Mouse (Mus musculus): ENCODE results near the gene Dgki. TPM values are rescaled to one million over a fixed set of nuclear protein-coding genes. Genes with fewer than 3 reads are reported as not detected.

Dgki gene
- total and polyA plus RNA-seq, 3 experiments = 4.4 to 8.7 (median 7.7) TPM

DNA sequence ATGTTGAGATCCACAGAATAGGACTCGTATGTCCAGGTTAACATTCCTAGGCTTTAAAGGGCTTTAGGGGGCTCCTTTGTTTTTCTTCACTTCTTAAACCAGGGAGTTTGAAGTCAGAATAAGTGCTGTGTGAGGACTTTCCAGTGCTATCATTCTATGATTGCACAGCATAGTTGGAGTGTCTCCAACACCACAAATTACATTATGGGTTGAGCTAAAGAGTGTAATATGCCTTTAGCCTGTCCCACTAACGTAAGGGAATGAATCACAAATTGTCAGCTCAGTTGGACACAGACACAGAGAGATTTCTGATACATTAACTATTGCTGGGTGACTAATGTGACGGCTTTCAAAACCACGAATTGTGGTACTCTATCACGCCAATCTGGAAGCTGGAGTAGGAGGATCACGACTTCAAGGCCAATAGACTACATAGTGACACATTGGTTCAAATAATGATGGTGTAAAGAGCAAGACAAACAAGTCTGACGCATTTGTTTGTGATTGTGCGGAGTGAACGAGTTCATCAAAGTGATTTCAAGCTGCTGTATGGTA is 469.5 kb downstream of the Dgki start:
- H3K4me2 ChIP-seq (ENCODE audit: insufficient read depth, low read depth, poor library complexity, severe bottlenecking) = no peak overlapping the region
- no peaks in the 10 kb centered on the region for H3K36me3 ChIP-seq (replicated peaks in 1 of 2; ENCODE audit: control insufficient read depth in 1 of 2, insufficient read depth in 1 of 2, low read length in 1 of 2)
- in situ Hi-C loops (cut with MboI; ENCODE audit: low pct_ligation_motif_present, low pct_unique_long_range_greater_than_20kb, low sequenced_read_pairs) (no loop called here), dilution Hi-C loops (cut with MboI; ENCODE audit: extremely low pct_ligation_motif_present, extremely low pct_unique_long_range_greater_than_20kb, low sequenced_read_pairs) (no loop called here)
- no peak overlapping the region for H3K4me3 ChIP-seq (replicated peaks in 1 of 3; ENCODE audit: low read depth in 2 of 3, low read length in 2 of 3, poor library complexity in 1 of 3)
- H3K27ac ChIP-seq (ENCODE audit: insufficient read depth, low read depth) = no peak overlapping the region
- H3K4me1 ChIP-seq (ENCODE audit: control insufficient read depth in 1 of 2, insufficient read depth in 2 of 2) = peaks cover 0 to 22% of the 10 kb centered on the region in 2 experiments; a peak in 2 of 4 replicates
- no peak overlapping the region for H3K9ac ChIP-seq (ENCODE audit: insufficient read depth, low read depth)
- no peak for DNase-seq (ENCODE audit: extremely low read depth)
- H3K79me2 ChIP-seq (replicated peaks; ENCODE audit: control insufficient read depth, extremely low read depth, insufficient read depth, poor library complexity, severe bottlenecking) = no peaks in the 10 kb centered on the region
- H3K27me3 ChIP-seq (replicated peaks) = no peaks in the 10 kb centered on the region
- no peak for TF ChIP-seq ELF1 (IDR thresholded peaks at IDR 0.05; ENCODE audit: low read depth, low read length)
- TF ChIP-seq HCFC1 (IDR thresholded peaks at IDR 0.05; ENCODE audit: low read depth, low read length) = no peak
- no peak for TF ChIP-seq USF1 (IDR thresholded peaks at IDR 0.05; ENCODE audit: low read depth, low read length)
- no peak for TF ChIP-seq MXI1 (IDR thresholded peaks at IDR 0.05; ENCODE audit: low read depth, low read length)
- no peak for TF ChIP-seq RAD21 (IDR thresholded peaks at IDR 0.05; ENCODE audit: low read depth, low read length)
- no peak for TF ChIP-seq EP300 (IDR thresholded peaks at IDR 0.05; ENCODE audit: low read length)
- no peak for TF ChIP-seq NRF1 (IDR thresholded peaks at IDR 0.05; ENCODE audit: low read depth, low read length)
- no peak for TF ChIP-seq MEF2A (IDR thresholded peaks at IDR 0.05; ENCODE audit: borderline replicate concordance, low read depth, low read length)
- no peak for TF ChIP-seq GABPA (IDR thresholded peaks at IDR 0.05; ENCODE audit: insufficient replicate concordance, low read depth, low read length)
- H3K9me3 ChIP-seq (replicated peaks; ENCODE audit: low read length) = no peaks in the 10 kb centered on the region

GRCm38 (mm10) chr6:36819784-36820050 is 480.3 kb downstream of the Dgki start:
- Histone ChIP-seq H3K9ac (ENCODE audit: insufficient read depth, low read depth) (no peak overlapping the region), H3K79me2 (replicated peaks; ENCODE audit: control insufficient read depth, extremely low read depth, insufficient read depth, poor library complexity, severe bottlenecking) (no peaks in the 10 kb centered on the region), H3K4me3 (replicated peaks in 1 of 3; ENCODE audit: low read depth in 2 of 3, low read length in 2 of 3, poor library complexity in 1 of 3) (no peak overlapping the region), H3K4me2 (ENCODE audit: insufficient read depth, low read depth, poor library complexity, severe bottlenecking) (no peak overlapping the region), H3K9me3 (replicated peaks; ENCODE audit: low read length) (no peaks in the 10 kb centered on the region), H3K4me1 (ENCODE audit: control insufficient read depth in 1 of 2, insufficient read depth in 2 of 2) (no peaks in the 10 kb centered on the region), H3K36me3 (replicated peaks in 1 of 2; ENCODE audit: control insufficient read depth in 1 of 2, insufficient read depth in 1 of 2, low read length in 1 of 2) (no peaks in the 10 kb centered on the region), H3K27ac (ENCODE audit: insufficient read depth, low read depth) (no peak overlapping the region), H3K27me3 (replicated peaks) (no peaks in the 10 kb centered on the region)
- in situ Hi-C loops (cut with MboI; ENCODE audit: low pct_ligation_motif_present, low pct_unique_long_range_greater_than_20kb, low sequenced_read_pairs) (no loop called here), dilution Hi-C loops (cut with MboI; ENCODE audit: extremely low pct_ligation_motif_present, extremely low pct_unique_long_range_greater_than_20kb, low sequenced_read_pairs) (no loop called here)
- DNase-seq (ENCODE audit: extremely low read depth) = no peak
- no peak for TF ChIP-seq POLR2AphosphoS2 (IDR thresholded peaks at IDR 0.05; ENCODE audit: low read depth, low read length)
- TF ChIP-seq USF1 (IDR thresholded peaks at IDR 0.05; ENCODE audit: low read depth, low read length) = no peak
- TF ChIP-seq KAT2A (IDR thresholded peaks at IDR 0.05; ENCODE audit: insufficient replicate concordance, low read length) = no peak
- no peak for TF ChIP-seq CHD1 (IDR thresholded peaks at IDR 0.05; ENCODE audit: low read depth, low read length)
- no peak for TF ChIP-seq JUN (IDR thresholded peaks at IDR 0.05; ENCODE audit: insufficient read depth, low read depth, low read length)
- TF ChIP-seq TCF12 (IDR thresholded peaks at IDR 0.05; ENCODE audit: low read depth, low read length) = no peak
- TF ChIP-seq ZNF384 (IDR thresholded peaks at IDR 0.05; ENCODE audit: low read depth, low read length) = no peak
- no peak for TF ChIP-seq SMC3 (IDR thresholded peaks at IDR 0.05; ENCODE audit: low read depth, low read length)
- TF ChIP-seq MYC (IDR thresholded peaks at IDR 0.05; ENCODE audit: low read depth, low read length) = no peak
- TF ChIP-seq CTCF (conservative IDR thresholded peaks at IDR 0.05 in 1 of 2, IDR thresholded peaks at IDR 0.05 in 1 of 2; ENCODE audit: low read depth in 2 of 2, low read length in 2 of 2) = no peak
- no peak for TF ChIP-seq NRF1 (IDR thresholded peaks at IDR 0.05; ENCODE audit: low read depth, low read length)
- TF ChIP-seq POLR2A (IDR thresholded peaks at IDR 0.05; ENCODE audit: low read depth, low read length) = no peak
- no peak for TF ChIP-seq MAX (IDR thresholded peaks at IDR 0.05; ENCODE audit: low read length)

All from CH12.LX (cell line).